Mouse (Mus musculus) ES-Bruce4 (cell line): ENCODE results near the gene Gpr83.

ENCODE experiments used
- CTCF ChIP-seq: IDR thresholded peaks from one replicate; pipeline ENCODE4 v1.8.1; 2011; ENCODE audit warnings: low read depth, low read length
- EP300 ChIP-seq: IDR thresholded peaks from 2 replicates; pipeline ENCODE4 v1.6.1; 2011; ENCODE audit warnings: low read depth, low read length; ENCODE audit not compliant: insufficient read depth

- TF ChIP-seq CTCF: no peak
- no peak for TF ChIP-seq EP300
Observed at GRCm38 (mm10) chr9:14904741-14905475, 44.9 kb downstream of the Gpr83 start.
